Mouse (Mus musculus) lung, embryonic 15.5 days (tissue): Measurements from ENCODE around the gene Tanc2. TPM values are rescaled to one million over a fixed set of nuclear protein-coding genes. Genes with fewer than 3 reads are reported as not detected.

ENCODE experiments used
- ATAC-seq: fragments of 200-750 bp; cut with Nextera tagmentation; 2 replicates; pipeline ENCODE4 v1.8.0; 2017; ENCODE audit warnings: moderate number of reproducible peaks, borderline replicate concordance; ENCODE audit not compliant: low FRiP score, low TSS enrichment; ENCODE audit errors: extremely low read depth
- H3K27ac ChIP-seq: fragments of 300-500 bp; sonication (generic); 2 replicates; pipeline ENCODE4 v1.5.1; 2015; ENCODE audit warnings: moderate library complexity, mild to moderate bottlenecking, inconsistent platforms
- H3K27me3 ChIP-seq: fragments of 300-500 bp; sonication (generic); 2 replicates; pipeline ENCODE4 v1.6.1; 2015; ENCODE audit warnings: inconsistent platforms
- H3K36me3 ChIP-seq: fragments of 300-500 bp; sonication (generic); 2 replicates; pipeline ENCODE4 v1.6.1; 2015; ENCODE audit warnings: inconsistent platforms
- H3K4me1 ChIP-seq: fragments of 300-500 bp; sonication (generic); 2 replicates; pipeline ENCODE4 v1.6.1; 2015; ENCODE audit warnings: inconsistent platforms
- H3K4me2 ChIP-seq: fragments of 300-500 bp; sonication (generic); 2 replicates; pipeline ENCODE4 v1.6.1; 2015; ENCODE audit warnings: inconsistent platforms, mild to moderate bottlenecking, moderate library complexity
- H3K4me3 ChIP-seq: fragments of 300-500 bp; sonication (generic); 2 replicates; pipeline ENCODE4 v1.5.1; 2015; ENCODE audit warnings: mild to moderate bottlenecking, inconsistent platforms
- H3K9ac ChIP-seq: fragments of 300-500 bp; sonication (generic); 2 replicates; pipeline ENCODE4 v1.6.1; 2015; ENCODE audit warnings: inconsistent platforms
- H3K9me3 ChIP-seq: fragments of 300-500 bp; sonication (generic); 2 replicates; pipeline ENCODE4 v1.6.1; 2016; ENCODE audit warnings: inconsistent platforms
- WGBS: fragments of 180-500 bp; shearing (Covaris S2); methylation state at CpG from one replicate; pipeline ENCODE4 v1.1.7; 2015; 5-methylcytosine and 5-hydroxymethylcytosine counted together
- polyA plus RNA-seq: library from polyadenylated mRNA; unstranded; fragments of >200 nt; fragmentation: Nextera tagmentation; extraction: Ambion mirVana; gene quantifications from 2 replicates; pipeline ENCODE4 v1.2.1, GENCODE M21; 2015

Gene Tanc2
- polyA plus RNA-seq, 1 experiment from 2014 or later: 13.9 TPM

- 82% methylated on average over 3 of the region's 3 CpGs for WGBS
- Histone ChIP-seq H3K4me2 (no peak overlapping the region), H3K27ac (no peak overlapping the region), H3K4me1 (no peaks in the 10 kb centered on the region), H3K9me3 (no peaks in the 10 kb centered on the region), H3K4me3 (no peak overlapping the region), H3K9ac (no peak overlapping the region), H3K27me3 (no peaks in the 10 kb centered on the region), H3K36me3 (no peaks in the 10 kb centered on the region)
- ATAC-seq: no peak
These were observed 26.2 kb upstream of the Tanc2 start for GRCm38 (mm10) chr11:105563546-105563945.

GRCm38 (mm10) chr11:105567221-105567641 is 22.6 kb upstream of the Tanc2 start:
- ATAC-seq: no peak; the same call in 1 of the 2 replicates
- H3K27me3 ChIP-seq: no peaks in the 10 kb centered on the region
- WGBS: 30% methylated on average over 1 of the region's 1 CpGs
- H3K4me1 ChIP-seq: no peaks in the 10 kb centered on the region
- H3K9me3 ChIP-seq: no peaks in the 10 kb centered on the region
- no peak overlapping the region for H3K27ac ChIP-seq
- no peaks in the 10 kb centered on the region for H3K36me3 ChIP-seq
- H3K9ac ChIP-seq: no peak overlapping the region
- H3K4me3 ChIP-seq: no peak overlapping the region
- H3K4me2 ChIP-seq: no peak overlapping the region

DNA sequence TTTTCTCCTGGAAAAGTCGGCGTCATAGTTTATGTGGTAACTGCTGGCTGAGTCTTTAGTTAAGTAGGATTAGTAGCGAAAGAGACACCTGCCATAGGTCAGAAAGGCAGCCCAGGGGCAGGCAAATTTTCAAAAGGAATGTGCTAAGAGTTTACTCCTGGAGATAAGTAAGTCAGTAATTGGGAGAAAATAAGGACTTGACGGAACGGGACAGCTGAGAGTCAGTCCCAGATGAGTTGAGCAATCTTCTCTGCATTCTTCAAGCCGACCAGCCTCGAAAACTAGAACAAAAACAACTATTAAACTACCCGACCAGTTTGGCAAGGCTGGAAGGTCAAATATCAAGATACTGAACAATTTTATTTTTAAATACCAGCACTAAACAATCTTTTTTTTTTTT is 17.8 kb upstream of the Tanc2 start:
- Histone ChIP-seq H3K9ac (no peak overlapping the region), H3K27me3 (no peaks in the 10 kb centered on the region), H3K36me3 (no peaks in the 10 kb centered on the region), H3K4me3 (no peak overlapping the region), H3K4me1 (peaks cover 4% of the 10 kb centered on the region; the same call in 1 of the 2 replicates), H3K27ac (no peak overlapping the region), H3K9me3 (no peaks in the 10 kb centered on the region), H3K4me2 (no peak overlapping the region)
- WGBS: 33% methylated on average over 8 of the region's 8 CpGs
- no peak for ATAC-seq

GRCm38 (mm10) chr11:105574241-105574640 is 15.5 kb upstream of the Tanc2 start:
- H3K9ac ChIP-seq: no peak overlapping the region
- H3K4me3 ChIP-seq: no peak overlapping the region
- H3K36me3 ChIP-seq: no peaks in the 10 kb centered on the region
- WGBS: 41% methylated on average over 7 of the region's 7 CpGs
- H3K4me2 ChIP-seq: no peak overlapping the region
- no peaks in the 10 kb centered on the region for H3K27me3 ChIP-seq
- ATAC-seq: no peak
- H3K9me3 ChIP-seq: no peaks in the 10 kb centered on the region
- no peak overlapping the region for H3K27ac ChIP-seq
- H3K4me1 ChIP-seq: peaks cover 4% of the 10 kb centered on the region; the same call in 1 of the 2 replicates

DNA sequence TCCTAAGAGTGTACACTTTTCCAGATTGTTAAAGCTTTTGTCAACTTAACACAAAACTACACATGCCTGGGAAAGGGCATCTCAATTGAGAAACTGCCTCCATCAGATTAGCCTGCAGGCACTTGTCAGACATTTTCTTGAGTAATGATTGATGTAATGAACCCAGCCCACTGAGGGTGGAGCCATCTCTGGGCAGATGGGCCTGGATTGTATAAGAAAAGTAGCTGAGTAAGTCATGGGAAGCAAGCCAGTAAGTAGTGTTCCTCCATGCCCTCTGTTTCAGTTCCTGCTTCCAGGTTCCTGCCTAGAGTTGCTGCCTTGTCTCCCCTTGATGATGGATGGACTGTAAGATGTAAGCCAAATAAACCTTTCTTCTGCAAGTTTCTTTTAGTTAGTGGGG is 12.6 kb upstream of the Tanc2 start:
- no peak for ATAC-seq
- Histone ChIP-seq H3K9me3 (peaks cover 3% of the 10 kb centered on the region; the same call in 1 of the 2 replicates), H3K4me1 (peaks cover 4% of the 10 kb centered on the region; the same call in 1 of the 2 replicates), H3K9ac (no peak overlapping the region), H3K27me3 (no peaks in the 10 kb centered on the region), H3K36me3 (no peaks in the 10 kb centered on the region), H3K4me2 (no peak overlapping the region), H3K27ac (no peak overlapping the region), H3K4me3 (no peak overlapping the region)

DNA sequence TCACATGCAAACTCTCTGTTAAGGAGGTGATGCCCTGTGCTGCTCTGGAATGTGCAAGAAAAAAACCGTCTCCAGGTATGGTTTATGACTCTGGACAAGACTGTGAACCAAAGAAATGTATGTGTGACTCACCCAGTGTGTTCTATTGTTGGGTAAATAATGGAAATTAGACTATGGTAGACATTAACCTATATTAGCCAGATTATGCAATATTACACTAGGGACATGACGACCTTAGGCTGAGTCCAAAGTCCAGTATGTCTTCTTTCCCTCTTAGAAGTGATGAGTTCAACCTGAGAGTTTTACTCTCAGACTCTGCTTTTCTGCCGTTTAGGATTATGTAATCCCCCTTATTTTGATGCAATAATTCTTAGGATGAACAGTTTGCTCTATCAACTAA is 7.8 kb upstream of the Tanc2 start:
- Histone ChIP-seq H3K4me2 (no peak overlapping the region), H3K9ac (no peak overlapping the region), H3K9me3 (peaks cover 3% of the 10 kb centered on the region; the same call in 1 of the 2 replicates), H3K4me3 (no peak overlapping the region), H3K4me1 (no peaks in the 10 kb centered on the region), H3K27ac (no peak overlapping the region), H3K27me3 (no peaks in the 10 kb centered on the region), H3K36me3 (no peaks in the 10 kb centered on the region)
- no peak for ATAC-seq
- 88% methylated on average over 3 of the region's 3 CpGs for WGBS

- peak overlapping the region; percentile 94 for H3K27ac ChIP-seq
- H3K9ac ChIP-seq: peak overlapping the region; percentile 93
- H3K4me3 ChIP-seq: peak overlapping the region; percentile 83
- H3K27me3 ChIP-seq: no peaks in the 10 kb centered on the region
- H3K9me3 ChIP-seq: no peaks in the 10 kb centered on the region
- H3K36me3 ChIP-seq: no peaks in the 10 kb centered on the region
- peak; percentile 93 for ATAC-seq
- WGBS: 0% methylated on average over 33 of the region's 70 CpGs
- H3K4me1 ChIP-seq: peaks cover 15% of the 10 kb centered on the region
- H3K4me2 ChIP-seq: peak overlapping the region; percentile 82
These were observed 432 bp upstream of the Tanc2 start for GRCm38 (mm10) chr11:105589231-105589876.

DNA sequence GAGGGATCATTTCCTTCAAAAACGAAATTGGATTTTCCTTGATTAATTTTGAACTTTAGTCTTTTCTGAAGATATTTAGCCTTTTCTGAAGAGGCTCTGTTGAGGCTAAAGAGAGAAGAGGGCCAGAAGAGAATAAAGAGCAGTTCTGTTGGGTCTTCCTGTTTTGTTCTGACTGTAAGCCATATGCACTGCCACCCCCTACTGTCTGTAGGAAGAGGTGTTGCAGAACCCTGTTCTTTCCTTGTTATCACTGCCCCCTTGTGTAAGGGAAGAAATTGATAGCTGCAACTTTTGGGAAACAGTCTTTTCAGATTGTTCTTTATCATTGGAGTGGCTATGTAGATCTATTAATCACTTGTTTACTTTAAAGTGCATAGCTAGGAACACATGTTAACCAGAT is 2.1 kb downstream of the Tanc2 start:
- Histone ChIP-seq H3K4me3 (no peak overlapping the region), H3K9me3 (no peaks in the 10 kb centered on the region), H3K9ac (no peak overlapping the region), H3K27me3 (no peaks in the 10 kb centered on the region), H3K4me1 (peaks cover 15% of the 10 kb centered on the region), H3K36me3 (no peaks in the 10 kb centered on the region), H3K4me2 (no peak overlapping the region), H3K27ac (no peak overlapping the region)
- 17% methylated on average over 1 of the region's 1 CpGs for WGBS
- 0 out of 2 replicates have a peak, but pooled peaks have one; percentile 37 for ATAC-seq

- Histone ChIP-seq H3K9ac (no peak overlapping the region), H3K36me3 (no peaks in the 10 kb centered on the region), H3K4me3 (no peak overlapping the region), H3K27me3 (no peaks in the 10 kb centered on the region), H3K9me3 (no peaks in the 10 kb centered on the region), H3K4me1 (peaks cover 4% of the 10 kb centered on the region), H3K4me2 (no peak overlapping the region), H3K27ac (no peak overlapping the region)
- no peak for ATAC-seq
These were observed 12.4 kb downstream of the Tanc2 start for GRCm38 (mm10) chr11:105602177-105602576.

GRCm38 (mm10) chr11:105626201-105626600 is 36.4 kb downstream of the Tanc2 start:
- H3K36me3 ChIP-seq: no peaks in the 10 kb centered on the region
- WGBS: 86% methylated on average over 1 of the region's 1 CpGs
- no peak overlapping the region for H3K27ac ChIP-seq
- ATAC-seq: no peak
- H3K4me1 ChIP-seq: no peaks in the 10 kb centered on the region
- no peak overlapping the region for H3K4me2 ChIP-seq
- no peaks in the 10 kb centered on the region for H3K9me3 ChIP-seq
- no peak overlapping the region for H3K4me3 ChIP-seq
- H3K27me3 ChIP-seq: no peaks in the 10 kb centered on the region
- H3K9ac ChIP-seq: no peak overlapping the region

DNA sequence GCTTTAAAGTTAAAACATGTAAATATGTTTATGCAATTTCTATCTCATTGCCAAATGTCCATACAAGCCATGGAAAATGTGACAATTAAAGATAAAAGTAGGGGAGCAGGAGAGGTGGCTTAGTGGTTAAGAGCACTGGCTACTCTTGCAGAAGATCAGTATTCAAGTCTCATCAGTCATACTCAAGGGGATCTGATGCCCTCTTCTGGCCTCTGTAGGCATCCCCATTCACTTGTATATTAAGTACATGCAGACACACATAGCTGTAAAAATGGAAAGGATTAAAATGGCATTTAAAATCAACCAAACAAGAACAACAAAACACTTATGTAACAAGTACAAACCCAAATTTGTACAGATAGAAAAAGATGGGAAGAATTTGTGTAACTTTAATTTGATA is 54.2 kb downstream of the Tanc2 start:
- Histone ChIP-seq H3K4me1 (no peaks in the 10 kb centered on the region), H3K4me2 (no peak overlapping the region), H3K36me3 (no peaks in the 10 kb centered on the region), H3K4me3 (no peak overlapping the region), H3K9ac (no peak overlapping the region), H3K27me3 (no peaks in the 10 kb centered on the region), H3K9me3 (no peaks in the 10 kb centered on the region), H3K27ac (no peak overlapping the region)
- ATAC-seq: no peak

GRCm38 (mm10) chr11:105648026-105648425 is 58.2 kb downstream of the Tanc2 start:
- H3K27ac ChIP-seq: no peak overlapping the region
- no peaks in the 10 kb centered on the region for H3K36me3 ChIP-seq
- ATAC-seq: no peak
- no peak overlapping the region for H3K4me3 ChIP-seq
- H3K9ac ChIP-seq: no peak overlapping the region
- no peak overlapping the region for H3K4me2 ChIP-seq
- WGBS: 87% methylated on average over 2 of the region's 2 CpGs
- H3K4me1 ChIP-seq: no peaks in the 10 kb centered on the region
- H3K9me3 ChIP-seq: no peaks in the 10 kb centered on the region
- H3K27me3 ChIP-seq: no peaks in the 10 kb centered on the region

GRCm38 (mm10) chr11:105654616-105655015 is 64.8 kb downstream of the Tanc2 start:
- no peaks in the 10 kb centered on the region for H3K4me1 ChIP-seq
- no peaks in the 10 kb centered on the region for H3K27me3 ChIP-seq
- no peak overlapping the region for H3K9ac ChIP-seq
- no peak for ATAC-seq
- no peak overlapping the region for H3K4me2 ChIP-seq
- no peak overlapping the region for H3K27ac ChIP-seq
- 83% methylated on average over 2 of the region's 2 CpGs for WGBS
- H3K9me3 ChIP-seq: no peaks in the 10 kb centered on the region
- H3K4me3 ChIP-seq: no peak overlapping the region
- no peaks in the 10 kb centered on the region for H3K36me3 ChIP-seq
